Mouse (Mus musculus) myocyte (in vitro differentiated cells): Measurements from ENCODE around the gene Oprd1.

Experiments used
- E2F4 ChIP-seq: IDR thresholded peaks from one replicate; pipeline ENCODE4 v1.6.1; 2011; ENCODE audit warnings: mild to moderate bottlenecking, control low read depth, moderate library complexity; ENCODE audit not compliant: insufficient read depth
- MAX ChIP-seq: IDR thresholded peaks from one replicate; pipeline ENCODE4 v1.6.1; 2011; ENCODE audit warnings: low read depth, mild to moderate bottlenecking, control low read depth
- MYOD1 ChIP-seq, 3 experiments: IDR thresholded peaks; one replicate each; pipeline ENCODE4 v1.6.1; 2011; ENCODE audit warnings: control low read depth in 2 of 3, low read depth in 2 of 3, mild to moderate bottlenecking in 2 of 3, moderate library complexity in 1 of 3; ENCODE audit not compliant: insufficient read length in 2 of 3, control insufficient read depth in 1 of 3
- MYOG ChIP-seq, 3 experiments: IDR thresholded peaks; one replicate each; pipeline ENCODE4 v1.6.1; 2011; ENCODE audit warnings: control low read depth in 2 of 3, low read depth in 2 of 3, mild to moderate bottlenecking in 2 of 3; ENCODE audit not compliant: insufficient read length in 2 of 3, control insufficient read depth in 1 of 3, insufficient read depth in 1 of 3
- POLR2A ChIP-seq: IDR thresholded peaks from one replicate; pipeline ENCODE4 v1.6.1; 2011; ENCODE audit warnings: low read depth, mild to moderate bottlenecking, control low read depth, moderate library complexity; ENCODE audit not compliant: insufficient read length
- POLR2AphosphoS2 ChIP-seq: IDR thresholded peaks from one replicate; pipeline ENCODE4 v1.6.1; 2011; ENCODE audit warnings: low read depth, control low read depth; ENCODE audit not compliant: insufficient read length
- REST ChIP-seq: IDR thresholded peaks from one replicate; pipeline ENCODE4 v1.6.1; 2011; ENCODE audit warnings: mild to moderate bottlenecking, control low read depth, moderate library complexity; ENCODE audit not compliant: insufficient read depth, insufficient read length
- SRF ChIP-seq: IDR thresholded peaks from one replicate; pipeline ENCODE4 v1.6.1; 2011; ENCODE audit warnings: low read depth; ENCODE audit not compliant: control insufficient read depth, insufficient read length
- TCF12 ChIP-seq: IDR thresholded peaks from one replicate; pipeline ENCODE4 v1.6.1; 2011; ENCODE audit warnings: mild to moderate bottlenecking, control low read depth; ENCODE audit not compliant: poor library complexity, insufficient read depth, severe bottlenecking
- USF1 ChIP-seq: IDR thresholded peaks from one replicate; pipeline ENCODE4 v1.6.1; 2011; ENCODE audit warnings: low read depth, mild to moderate bottlenecking, control low read depth, moderate library complexity

- no peak for TF ChIP-seq TCF12
- no peak for TF ChIP-seq MYOG (IDR thresholded peaks at IDR 0.05; ENCODE audit: control insufficient read depth in 1 of 3, insufficient read depth in 1 of 3, insufficient read length in 2 of 3, low read depth in 2 of 3)
- no peak for TF ChIP-seq MAX
- TF ChIP-seq MYOD1 (IDR thresholded peaks at IDR 0.05; ENCODE audit: control insufficient read depth in 1 of 3, insufficient read length in 2 of 3, low read depth in 2 of 3) = no peak
- TF ChIP-seq POLR2A = no peak
- TF ChIP-seq POLR2AphosphoS2 = no peak
- TF ChIP-seq REST = no peak
- no peak for TF ChIP-seq USF1
- TF ChIP-seq SRF = no peak
- no peak for TF ChIP-seq E2F4
These were observed 28.0 kb downstream of the Oprd1 start for GRCm38 (mm10) chr4:132116315-132116714.
